Mouse (Mus musculus) gastrocnemius, postnatal 4 days (tissue): ENCODE measurements at regions not wholly inside any gene's neighbourhood (a gene's known extent, or its start where the extent isn't known, plus 50 kb on each side); places are given as distances from the start of the nearest gene placed in this dataset.

ENCODE experiments used
- DNase-seq, 2 experiments: peaks; one replicate each; pipeline ENCODE4 v3.0.0; 2021 to 2022; ENCODE audit warnings: low spot score in 2 of 2, mixed read lengths in 2 of 2

DNA sequence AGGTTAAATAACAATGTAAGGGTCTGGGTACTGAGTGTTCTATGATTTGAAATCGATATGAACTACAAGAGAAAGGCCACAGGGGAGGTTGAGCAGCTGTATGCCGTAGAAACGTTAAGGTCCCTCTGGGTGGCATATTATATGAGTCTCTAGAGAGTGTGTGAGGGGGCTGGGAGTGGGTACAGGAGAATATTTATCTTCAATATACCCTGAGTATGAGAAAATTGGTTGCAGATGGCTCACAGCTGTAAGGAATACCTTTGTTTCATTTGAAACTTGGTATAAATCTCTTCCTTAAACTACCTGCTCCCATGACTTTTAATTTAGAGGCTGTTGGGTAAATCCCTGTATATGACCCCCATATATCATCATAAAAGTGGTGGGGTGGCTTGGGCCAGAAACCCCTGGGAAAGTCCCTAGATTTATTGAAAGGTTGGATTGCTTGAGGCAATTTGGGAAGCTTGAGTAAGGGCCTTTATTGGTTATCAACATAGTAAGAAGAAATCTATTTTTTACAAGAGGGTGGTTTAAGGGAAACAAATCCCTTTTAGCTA is 128.7 kb upstream of the Prkg2 start:
- no peak for DNase-seq

DNA sequence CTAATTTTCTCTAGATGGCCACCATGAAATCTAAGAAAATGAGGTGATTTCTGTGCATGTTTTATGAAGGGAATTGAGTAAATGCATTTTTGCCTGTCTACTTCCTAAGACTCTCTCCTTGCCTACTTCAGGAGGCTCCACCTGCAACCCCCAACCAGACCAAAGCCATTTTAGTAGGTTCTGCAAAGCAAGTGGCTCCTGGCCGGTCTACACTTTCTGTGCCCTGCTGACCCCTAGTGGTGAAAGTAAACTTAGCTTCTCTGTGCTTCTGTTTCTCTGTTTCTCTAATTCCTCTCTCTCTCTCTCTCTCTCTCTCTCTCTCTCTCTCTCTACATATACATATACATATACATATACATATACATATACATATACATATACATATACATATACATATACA is 120.8 kb upstream of the Prkg2 start:
- peak in 1 of 2 experiments; percentile 41 for DNase-seq

DNA sequence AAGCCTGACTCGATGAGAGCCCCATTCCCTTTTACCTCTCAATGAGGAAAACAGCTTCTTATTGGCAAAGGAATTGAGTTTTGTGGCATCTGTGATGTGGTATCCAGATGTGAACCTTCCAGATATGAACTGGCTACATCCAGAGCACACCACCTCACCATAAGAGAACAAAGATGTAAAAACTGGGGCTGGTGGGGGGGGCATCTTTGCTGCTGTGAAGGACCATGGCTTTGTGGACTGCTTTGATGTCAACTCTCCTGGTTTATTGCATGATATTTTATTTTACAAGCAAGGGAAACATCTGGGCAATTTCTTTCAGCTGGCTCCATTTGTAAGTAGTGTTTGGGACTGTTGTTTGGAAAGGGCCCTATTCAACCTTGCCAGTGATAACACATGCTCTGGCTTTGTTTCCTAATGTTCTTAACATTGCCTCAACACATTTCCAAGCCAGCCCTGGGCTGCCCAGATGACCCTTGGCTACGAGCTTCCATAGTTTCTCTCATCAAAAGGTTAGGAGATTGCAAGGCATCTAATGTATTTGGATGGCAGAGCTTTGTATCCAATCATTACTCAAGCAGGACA is 116.2 kb upstream of the Prkg2 start:
- peak in 1 of 2 experiments; percentile 22 for DNase-seq

DNA sequence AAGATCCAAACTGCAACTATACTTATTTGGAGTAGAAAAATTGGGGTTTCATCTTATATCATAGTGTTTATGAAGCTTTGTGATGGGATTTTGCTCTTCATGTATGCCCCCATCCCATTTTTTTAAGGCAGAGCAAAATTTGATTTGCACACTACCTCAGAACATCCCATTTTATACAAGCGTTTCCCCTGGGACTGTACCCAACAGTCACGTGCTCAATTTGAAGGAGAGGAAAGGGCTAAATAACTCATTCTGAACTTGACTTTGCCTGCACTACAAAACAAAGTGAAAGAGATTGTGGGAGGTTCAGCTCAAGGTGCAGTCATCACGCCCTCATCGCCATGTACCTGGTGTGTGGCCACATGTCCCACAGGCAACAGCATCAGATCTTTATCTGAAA is 115.1 kb upstream of the Prkg2 start:
- no peak for DNase-seq

DNA sequence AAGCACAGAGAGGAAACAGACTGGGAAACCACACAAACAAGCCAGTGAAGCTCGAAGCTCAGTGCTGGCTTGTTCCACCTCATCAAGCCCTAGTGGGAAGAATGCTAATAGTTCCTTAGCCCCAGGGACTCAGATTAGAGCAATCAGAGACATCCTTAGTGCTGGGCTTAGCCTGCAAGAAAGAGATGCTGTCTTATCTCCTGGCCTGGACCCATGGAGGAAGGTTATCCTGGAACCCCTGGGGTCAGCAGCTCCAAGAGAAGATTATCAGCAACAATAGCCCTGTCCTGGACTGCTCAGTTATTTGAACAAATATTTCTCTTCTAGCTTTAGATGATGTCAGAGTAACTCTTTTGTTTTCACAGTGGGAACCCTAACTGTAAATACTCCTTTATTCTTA is 112.8 kb upstream of the Prkg2 start:
- DNase-seq: no peak

DNA sequence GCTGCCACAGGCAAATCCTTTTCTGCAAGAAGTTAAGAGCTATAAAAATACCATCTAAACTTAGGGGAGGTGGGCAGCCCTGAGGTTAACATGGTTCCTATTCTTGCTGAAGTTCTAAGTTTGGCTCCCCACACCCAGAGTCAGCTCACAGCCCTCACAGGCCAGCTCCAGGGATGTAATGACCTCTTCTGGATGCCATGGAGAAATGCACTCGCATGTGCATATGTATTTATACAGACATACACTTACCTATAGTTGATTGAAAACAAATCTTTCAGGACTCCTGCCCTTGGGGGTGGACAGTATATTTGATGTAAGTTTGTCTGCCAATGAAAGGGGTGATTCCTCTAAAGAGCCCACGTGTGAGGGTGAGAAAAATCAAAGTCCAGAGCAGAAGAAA is 95.5 kb upstream of the Prkg2 start:
- DNase-seq: no peak

DNA sequence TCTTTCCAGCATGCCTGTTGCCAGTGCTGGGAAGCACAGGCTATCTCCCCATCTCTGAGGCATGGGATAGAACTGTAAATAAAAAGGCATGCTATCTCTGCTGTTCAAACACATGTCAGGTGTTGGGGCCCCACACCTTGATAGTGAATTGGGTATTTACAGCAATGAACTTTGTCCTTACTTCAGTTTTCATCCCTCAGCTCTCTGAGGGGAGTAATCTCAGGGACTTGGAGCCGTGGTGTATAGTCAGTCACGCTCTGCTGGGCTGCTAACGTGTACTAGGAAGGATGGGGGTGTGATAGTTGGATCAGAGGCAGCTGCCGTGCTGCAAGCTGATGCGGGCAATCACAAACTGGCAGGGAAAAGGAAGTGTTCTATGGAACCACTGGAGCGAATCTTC is 91.5 kb upstream of the Prkg2 start:
- DNase-seq: no peak

DNA sequence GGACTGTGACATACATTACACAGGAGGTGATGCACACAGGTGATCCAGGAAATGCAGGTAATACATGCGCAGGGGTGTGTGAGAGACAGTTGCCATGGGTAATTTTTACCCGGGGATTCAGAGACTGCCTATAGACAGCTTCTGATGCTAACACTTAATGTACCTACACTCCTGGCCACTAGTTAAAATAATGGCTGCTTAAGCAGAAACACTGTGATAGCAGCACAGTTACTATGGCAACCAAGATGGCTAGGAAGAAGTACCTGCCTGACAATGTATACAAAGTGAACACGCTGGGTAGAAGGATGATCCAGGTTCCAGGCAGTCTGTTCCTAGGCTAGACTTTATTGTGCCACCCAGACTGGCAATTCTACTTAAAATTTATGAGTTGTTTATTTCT is 88.3 kb upstream of the Prkg2 start:
- no peak for DNase-seq

DNA sequence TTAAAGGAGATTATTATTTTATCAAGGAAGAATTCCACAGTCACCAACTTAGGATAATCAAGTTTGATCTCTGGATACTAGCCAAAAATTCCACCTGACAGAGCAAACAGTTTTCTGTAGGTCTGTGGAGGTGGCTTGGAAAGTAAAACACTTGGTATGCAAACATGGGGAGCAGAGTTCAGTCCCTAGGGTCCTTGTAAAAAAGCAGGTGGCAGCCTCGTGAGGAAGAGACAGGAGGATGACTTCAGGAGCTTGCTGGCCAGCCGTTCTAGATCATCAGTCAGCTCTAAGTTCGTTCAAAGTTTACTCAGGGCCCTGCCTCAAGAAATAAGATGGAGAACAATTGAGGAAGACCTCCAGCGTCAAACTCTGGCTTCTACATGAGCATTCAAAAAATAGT is 74.6 kb upstream of the Prkg2 start:
- no peak for DNase-seq

DNA sequence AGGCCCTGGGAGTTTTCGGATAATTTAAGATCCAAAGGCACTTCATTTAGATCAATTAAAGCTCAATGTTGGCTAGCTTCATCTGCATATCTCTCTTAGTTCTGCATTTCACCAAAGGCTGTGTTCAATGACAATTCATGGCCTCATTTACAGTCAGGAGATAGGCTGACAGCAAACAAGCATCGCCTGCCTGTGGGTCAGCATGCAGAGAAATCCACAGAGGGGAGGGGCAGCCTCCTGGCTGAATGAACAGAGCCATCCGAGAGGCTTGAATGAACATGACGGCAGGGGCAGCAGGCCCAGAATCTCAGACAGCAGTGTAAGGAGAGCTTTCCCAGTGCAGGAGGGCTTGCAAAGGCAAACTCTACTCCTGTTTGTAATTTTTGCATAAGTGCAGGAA is 74.1 kb upstream of the Prkg2 start:
- DNase-seq: no peak

DNA sequence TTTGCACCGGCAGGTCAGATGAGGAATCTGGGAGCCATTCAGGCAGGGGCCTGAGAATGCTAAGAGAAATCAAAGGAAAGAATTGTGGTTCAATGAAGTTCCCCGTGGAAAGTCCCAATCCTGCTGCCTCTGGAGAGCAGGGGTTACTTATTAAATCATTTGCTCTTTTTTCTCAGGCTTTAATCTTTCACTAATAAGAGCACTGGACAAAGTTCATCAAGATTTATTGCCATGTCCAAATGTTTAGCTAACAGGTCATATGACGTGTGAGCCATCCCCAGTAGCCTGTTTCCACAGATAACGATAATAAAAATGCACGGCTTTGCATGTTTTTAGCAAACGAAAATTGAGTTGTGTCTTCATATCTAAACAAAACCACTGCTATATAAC is 62.6 kb upstream of the Prkg2 start:
- no peak for DNase-seq

DNA sequence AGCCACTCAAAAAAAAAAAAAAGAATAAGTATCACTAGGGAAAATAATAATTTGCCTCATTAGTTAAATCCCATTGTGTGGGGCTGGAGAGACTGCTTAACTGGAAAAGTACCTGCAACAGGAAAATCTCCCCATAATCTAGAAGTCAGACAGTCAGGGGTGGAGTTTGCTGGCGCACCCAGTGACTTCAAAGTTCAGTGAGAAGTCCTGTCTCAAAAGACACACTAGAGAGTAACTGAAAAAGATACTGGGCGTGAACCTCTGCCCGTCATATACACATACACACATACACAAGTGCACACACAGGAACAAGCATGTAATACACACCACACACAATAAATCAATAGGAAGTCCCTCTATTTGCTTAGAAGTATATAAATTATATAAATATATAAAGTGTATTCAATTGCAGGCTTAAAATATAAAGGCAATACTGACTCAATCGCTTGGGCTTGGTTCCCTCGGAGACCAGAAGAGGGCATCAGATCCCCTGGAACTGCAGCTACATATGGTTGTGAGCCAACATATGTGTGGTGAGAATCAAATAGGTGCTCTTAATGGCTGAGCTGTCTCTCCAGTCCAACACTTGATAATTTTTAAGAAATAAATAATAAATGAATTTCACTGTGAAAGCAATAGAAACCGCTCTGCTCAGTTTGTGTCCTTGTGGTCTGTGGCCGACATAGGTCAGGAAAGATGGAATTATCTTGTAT is 62.0 kb upstream of the Prkg2 start:
- DNase-seq: no peak
